Mouse (Mus musculus) urinary bladder, postnatal 10 days (tissue): ENCODE measurements around the gene Fgfr2.
"Not testable (repeated sequence)": the region's sequence is repeated elsewhere in the genome, so short reads cannot be mapped to it uniquely, and the experiment has no call there.

Source experiments
- DNase-seq: peaks from one replicate; pipeline ENCODE4 v3.0.0; 2022; ENCODE audit warnings: low spot score

Fgfr2 gene

DNA sequence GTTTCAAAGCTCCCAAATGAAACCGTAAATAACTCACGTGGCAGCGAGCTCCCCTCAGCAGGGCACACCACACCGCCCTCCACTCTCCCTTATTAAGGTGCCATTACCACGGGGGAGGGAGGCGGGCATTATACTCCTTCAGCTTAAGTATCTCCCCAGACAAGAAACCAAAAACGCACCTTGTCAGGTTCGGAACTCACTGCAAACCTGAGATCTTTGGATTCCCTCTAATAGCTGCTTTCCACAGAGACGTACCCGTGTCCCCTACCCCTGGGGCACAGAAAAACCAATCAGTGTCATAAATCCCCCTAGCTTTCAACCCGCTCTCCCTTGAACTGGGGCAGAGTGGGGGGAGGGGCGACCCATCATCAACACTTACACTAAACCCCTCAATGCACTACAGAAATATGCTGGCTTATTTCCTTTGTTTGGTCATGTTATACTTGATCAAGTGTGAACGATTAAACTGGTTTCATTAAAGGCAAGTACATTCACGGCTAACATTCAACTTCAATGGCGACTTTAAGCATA, 2.9 kb downstream of the Fgfr2 start:
- DNase-seq: no peak

DNA sequence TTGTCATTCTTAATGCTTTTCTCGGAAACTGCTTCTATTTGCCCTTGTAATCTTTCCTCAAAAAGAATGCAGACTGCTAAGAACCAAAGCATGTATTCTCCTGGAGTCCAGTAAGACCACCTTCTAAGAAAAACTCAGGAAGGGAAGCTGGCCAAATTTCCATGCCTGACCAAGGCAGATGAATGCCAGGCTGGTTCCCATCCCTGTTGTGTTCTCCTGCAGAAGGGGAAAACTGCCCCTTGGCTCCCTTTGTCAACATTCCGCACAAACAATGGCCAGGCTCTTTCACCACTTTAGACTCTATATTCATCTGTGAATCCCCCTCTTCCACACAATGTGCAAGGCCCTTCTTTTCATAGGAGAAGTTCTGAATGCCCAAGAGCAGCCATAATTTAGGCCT, 5.3 kb downstream of the Fgfr2 start:
- DNase-seq: no peak

DNA sequence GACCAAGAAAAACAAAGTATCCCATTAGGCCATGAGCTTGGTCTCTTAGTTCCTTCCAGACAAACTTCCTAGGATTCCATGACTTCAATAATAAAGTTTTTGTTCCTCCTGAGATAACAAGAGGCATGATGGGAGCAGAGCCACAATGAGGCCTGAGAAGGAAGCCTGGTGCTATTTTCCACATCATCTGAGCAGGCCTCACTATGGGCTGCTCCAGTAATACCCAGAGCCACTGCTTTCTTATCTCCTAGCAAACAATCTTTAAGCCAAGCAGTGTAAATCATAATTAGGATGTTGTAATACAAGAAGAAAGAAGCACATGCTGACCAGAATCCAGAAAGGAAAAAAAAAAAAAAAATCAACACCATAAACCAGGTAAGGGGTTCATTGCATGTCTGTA, 6.6 kb downstream of the Fgfr2 start:
- DNase-seq: no peak

DNA sequence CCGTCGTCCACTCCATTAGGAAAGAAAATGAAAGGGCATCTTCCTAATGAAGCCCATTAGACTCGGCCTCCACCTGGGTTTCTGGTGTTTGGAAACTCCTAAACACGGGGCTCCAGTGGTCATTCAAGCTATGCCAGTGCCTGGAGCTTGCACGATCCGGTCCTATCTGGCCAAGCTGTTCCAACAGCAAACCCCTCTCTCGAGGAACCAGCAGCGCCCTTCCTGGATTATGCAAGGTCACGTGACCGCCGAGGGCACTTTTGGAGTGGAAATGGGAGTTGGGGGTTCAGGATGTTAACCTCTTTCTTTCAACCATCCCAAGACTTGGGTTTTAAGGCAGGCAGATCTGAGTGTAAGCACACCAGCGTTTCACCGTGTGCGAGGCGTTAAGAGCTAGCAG, 7.3 kb downstream of the Fgfr2 start:
- DNase-seq: no peak

DNA sequence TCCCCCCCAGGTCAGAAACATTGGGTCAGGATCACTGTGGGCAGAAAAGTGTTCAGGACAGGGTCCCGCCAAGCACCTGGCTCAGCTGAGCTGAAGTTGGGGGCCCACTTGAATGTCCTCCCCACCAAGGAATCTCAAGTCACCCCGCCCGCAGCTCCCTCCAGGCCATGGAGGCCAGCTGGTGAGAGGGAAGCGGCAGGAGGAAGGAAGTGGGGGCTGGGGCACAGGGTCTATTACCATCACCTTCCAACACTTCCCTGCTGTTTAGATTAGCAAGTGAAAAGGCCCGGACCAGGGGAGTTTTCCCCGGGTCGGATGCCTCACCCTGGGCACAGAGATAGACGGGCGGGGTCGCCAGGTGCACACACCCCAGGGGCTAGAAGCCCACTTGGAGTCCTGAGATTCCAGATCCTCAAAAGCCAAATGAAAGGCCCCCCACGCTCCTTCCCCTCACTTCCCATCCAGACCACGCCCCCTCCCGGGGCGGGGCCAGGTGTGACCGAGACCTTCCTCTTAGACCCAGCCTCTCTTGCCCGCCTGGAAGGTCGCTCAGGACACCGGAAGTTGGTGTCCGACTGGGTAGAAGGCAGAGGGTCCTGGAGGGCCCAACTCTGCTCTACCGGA, 8.2 kb downstream of the Fgfr2 start:
- no peak for DNase-seq

DNA sequence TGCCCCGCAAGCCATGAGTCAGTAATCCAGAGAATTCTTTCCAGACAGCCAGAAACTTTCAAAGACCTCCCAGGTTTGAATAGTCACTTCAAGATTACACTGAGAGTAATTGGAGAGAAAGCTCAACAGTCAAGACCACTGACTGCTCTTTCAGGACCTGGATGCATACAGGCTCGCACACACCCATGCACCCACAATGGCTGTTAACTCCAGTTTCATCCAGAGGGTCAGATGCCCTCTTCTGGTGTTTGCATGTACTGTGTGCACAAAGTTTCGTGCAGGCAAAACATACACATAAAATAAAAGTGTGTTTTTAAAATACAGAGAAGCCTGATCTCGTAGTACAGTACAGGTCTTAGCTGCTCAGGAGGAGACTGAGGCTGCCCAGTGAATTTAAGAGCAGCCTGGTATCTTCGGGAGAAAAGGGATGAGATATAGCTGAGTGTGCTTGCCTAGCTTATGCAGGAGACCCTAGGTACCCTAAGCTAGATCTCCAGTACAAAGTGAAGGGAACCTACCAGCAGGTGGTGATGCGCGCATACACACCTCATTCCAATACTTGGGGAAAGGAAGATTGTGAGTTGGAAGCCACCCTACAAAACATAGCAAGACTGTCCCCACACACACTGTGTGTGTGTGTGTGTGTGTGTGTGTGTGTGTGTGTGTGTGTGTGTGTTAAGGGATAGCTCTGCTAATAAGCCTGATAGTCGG, 9.8 kb downstream of the Fgfr2 start:
- DNase-seq: no peak

DNA sequence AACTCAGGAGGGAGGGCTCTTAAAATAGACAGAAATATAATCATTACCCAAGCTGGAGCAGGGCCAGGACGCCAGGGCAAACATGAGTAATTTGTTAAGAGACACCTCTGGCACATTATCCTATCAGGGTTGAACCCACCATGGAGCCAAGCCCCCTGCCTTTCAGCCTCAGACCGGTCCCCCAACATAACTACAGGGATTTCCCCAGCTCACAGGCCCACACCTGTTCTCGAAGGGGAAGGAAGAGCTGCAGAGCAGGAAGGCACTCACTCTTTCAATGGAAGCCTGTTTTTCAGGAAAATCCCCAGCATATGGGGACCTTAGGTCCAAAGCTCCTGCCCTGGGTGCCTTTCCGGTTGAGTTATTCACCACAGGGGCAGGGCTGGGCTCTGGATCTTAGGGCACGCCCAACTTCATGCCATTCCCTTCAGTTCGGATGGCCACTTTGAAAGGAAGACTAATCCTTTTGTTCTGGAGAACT, 10.8 kb downstream of the Fgfr2 start:
- no peak for DNase-seq

DNA sequence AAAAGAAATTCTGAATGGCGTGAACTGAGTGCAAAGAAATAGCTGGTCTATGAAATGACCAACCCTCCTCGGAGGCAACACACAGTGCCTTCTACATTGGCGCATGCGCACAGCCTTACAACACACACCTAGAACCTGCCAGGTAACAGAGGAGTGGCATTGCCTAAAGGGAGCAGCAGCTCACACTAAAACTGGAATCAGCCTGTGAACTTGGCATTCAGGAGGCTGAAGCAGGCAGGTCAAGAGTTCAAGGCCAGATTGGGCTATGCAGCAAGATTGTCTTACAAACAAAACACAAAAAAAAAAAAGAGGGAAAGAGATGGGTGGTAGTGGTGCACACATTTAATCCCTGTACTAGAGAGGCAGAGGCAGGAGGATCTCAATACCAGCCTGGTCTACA, 13.7 kb downstream of the Fgfr2 start:
- DNase-seq: no peak

DNA sequence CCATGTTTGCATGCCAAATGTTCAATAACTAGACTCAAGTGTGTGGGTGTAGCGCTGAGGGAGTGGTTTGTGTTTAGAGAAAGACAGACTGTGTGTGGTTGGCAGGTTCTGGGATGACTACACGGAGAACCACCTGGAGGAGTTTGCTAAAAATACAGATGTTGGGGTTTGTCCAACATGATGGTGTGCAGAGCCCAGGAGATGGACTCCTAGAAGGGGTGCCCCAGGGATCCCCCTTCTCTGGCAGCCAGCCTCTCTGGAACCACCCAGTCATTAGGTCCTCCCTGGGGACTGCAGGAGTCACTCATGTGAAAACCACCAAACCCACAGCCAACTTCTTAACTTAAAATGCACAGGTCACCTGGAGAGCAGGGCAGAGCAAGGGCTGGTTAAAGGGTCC, 14.5 kb downstream of the Fgfr2 start:
- DNase-seq: no peak

DNA sequence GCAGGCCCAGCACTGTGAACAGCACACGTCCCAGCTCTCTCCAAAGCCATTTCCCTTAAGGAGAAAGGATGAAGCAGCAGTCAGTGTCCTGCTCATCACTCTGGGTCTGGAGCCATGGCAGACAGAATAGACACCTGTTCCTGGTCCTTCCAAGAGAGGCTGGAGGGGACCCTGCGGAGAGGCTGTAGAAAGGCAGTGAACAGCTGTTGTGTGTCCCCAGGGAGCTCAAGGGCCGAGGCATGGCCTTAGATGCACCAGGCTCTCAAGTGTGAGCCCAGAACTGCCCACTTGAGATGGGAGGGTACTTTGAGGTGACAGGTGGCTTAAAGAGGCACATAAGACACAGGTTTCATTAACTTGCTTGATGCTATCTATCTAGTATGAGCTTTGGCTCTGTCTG, 20.6 kb downstream of the Fgfr2 start:
- DNase-seq: no peak

DNA sequence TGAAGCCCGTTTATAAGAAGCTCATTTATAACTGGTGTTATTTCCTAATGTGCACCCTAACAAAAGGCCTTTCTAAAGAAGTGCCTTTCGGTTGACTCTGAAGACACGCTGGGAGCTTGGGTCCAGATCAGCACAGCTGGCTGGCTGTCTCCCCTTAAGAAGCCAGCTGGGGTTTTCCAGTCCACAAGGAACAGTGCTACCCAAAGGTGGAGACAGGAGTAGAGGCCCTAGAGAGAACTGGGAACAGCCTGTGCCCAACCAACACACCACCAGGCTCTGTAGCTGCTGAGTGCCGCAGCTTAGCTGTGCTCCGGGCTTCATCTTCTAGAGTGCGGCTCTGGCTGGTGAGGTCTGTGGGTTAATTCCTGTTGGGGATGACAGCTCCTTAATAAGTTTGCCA, 22.1 kb downstream of the Fgfr2 start:
- no peak for DNase-seq

DNA sequence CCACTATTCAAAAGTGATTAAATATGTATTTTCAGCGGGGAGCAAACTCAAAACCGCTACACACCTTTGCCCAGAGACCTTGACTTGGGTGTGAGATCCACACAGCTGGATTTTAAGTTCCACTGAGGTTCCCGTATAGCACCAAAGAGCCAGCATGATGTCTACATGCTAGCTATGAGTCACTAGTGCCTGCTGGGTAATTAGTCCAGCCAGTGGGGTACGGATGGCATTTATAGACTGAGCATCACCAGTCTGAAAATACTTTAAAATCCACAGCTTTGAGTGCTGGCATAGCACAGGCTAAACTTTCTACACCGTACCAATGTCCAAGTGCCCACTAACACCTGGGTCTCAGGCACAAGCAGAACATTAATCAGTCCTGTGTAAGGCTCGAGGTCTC, 23.0 kb downstream of the Fgfr2 start:
- DNase-seq: no peak

DNA sequence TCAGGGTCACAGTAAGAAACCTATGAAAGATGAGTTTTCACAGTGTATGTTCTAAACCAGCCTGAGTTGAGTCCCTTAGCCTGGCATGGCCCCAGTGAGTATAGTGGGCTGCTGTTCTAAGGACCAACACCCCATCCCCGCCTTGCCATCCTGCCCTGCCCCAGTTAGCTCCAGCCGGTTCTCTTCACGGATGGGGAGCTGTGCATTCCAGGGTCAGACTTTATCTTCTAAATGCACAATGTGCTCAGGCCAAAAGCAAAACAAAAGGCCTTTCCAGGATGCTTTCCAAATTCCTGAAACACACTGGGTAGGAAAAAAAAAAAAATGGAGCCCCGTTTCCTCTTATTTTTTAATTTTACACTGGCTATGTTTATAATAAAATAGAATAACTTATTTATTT, 23.9 kb downstream of the Fgfr2 start:
- no peak for DNase-seq

DNA sequence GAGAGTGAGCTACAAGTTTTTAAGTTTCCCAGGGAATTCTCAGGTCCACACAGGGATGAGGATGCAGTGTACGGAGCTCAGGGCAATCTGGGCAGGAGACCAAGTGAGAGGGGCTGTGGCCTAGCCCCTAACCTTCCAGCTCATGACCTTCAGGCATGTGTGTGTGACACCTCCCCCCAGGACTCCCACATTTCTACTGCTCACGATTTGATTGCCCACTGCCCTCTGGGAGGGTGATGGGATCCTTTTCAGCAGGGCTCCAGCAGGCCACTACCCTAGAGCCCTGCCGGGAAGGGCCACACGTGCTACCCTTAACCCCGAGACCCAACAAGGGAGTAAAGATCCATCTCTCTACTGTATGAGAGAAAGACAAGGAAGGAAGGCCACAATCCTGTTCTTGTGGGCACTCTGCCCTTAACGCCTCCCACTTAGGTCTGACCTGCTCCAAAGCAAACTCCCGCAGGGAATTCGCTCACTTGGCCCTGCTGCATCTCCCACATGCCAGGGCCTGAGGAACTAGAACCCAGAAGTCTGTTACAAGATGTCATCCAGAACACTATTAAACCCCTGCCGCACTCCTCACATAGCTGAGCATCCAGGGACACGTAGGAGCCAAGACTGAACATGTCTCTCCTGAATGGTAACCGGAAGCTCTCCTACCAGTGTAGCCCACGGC, 24.9 kb downstream of the Fgfr2 start:
- DNase-seq: no peak

DNA sequence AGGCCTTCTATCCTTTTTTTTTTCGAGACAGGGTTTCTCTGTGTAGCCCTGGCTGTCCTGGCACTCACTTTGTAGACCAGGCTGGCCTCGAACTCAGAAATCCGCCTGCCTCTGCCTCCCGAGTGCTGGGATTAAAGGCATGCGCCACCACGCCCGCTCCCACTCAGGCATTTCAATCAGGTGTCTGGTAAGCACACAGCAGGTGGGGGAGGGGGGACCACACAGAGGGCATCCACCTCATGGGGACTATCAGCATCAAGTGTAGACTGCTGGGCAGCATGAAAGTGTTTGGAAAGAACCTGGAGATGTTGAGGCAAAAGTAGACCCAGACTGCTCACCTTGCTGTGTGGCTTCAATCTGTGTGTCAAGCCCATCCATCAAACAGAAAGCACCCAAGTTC, 27.5 kb downstream of the Fgfr2 start:
- not testable (repeated sequence) for DNase-seq

DNA sequence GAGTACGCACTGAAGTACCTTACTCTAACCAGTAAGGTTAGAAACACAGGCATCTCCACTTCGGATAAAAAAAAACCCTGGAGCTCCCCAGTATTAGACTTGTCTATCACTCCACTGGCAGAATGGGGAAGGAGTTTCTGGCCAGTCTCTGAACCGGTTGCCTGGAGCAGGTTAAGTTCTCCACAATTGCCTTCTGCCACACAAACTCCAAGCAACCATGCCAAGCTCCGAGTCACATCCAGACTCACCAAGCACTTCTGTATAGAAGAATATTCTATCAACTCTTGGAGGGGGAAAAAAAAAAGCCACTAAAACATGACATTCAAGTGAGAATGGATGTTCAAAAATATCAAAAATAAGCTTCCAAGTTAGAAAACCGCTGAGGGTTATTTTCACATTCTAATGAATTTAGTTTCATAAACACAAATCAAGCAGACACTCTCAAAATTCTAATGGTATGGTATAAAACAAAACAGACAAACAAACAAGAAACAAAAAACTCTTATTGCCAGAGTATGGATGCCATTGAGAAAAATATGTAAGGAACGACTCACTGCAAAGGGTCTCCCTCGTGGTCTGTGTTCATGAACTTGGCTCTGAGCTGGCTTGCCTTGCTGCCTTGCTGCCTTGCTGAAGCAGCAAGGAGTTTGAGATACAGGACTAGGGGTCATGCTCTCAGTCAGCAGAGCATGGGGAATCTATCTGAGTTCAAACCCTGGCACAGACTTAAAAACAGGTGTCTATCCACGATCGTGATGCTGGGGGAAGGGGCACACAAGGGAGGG, 28.2 kb downstream of the Fgfr2 start:
- DNase-seq: no peak

DNA sequence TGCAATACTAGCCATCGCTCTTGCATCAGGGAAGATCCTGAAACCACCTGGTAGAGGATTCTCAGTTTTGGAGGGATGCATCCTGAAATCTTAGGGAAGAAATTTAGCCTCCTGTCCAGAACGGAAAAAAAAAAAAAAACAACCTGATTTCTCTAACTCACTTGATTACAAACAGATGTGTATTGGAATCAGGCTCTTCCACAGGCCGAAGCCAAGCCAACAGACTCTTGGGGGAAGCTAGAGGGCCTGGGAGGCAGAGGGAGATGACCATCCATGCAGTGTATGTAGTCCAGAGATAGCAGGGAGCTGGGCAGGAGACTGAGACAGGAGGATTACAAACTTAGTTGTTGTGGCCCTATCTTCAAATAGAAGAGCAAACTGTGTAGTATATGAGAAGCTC, 29.0 kb downstream of the Fgfr2 start:
- DNase-seq: no peak

DNA sequence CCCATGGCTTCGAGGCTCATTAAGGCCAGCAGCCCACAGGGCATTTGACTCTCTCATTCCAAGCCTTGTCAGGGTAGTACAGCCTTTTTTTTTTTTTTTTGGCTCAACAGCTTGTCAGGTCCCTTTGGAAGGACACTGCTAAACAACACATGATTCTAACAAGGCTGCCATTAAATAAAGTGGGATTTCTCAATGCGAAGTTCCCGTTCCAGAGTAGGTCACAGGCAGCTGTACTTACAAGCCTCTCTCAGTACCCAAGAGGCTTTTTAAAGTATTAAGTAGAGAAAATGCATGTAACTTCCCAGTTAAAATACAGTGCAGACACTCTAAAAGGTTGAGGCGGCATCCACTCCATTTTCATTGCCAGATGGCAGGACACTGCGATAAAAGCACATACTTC, 29.4 kb downstream of the Fgfr2 start:
- DNase-seq: no peak

DNA sequence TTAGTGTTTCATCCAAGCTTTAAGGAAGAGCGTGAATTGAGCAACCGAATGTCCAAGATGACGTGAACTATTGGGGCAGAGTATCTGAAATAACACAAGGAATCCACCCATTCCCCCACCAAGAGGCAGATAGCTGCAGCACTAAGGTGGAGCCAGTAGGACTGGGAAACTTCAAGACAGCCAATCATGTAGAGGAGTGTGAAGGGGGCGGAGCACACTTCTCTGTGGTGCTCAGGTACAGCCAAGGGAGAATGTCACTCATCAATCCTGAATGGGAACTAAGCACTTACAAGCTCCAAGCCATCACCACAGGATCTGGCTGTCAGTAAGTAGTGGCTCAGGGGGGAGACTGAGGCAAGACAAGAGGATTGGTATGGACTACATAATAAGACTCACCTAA, 32.5 kb downstream of the Fgfr2 start:
- DNase-seq: no peak

DNA sequence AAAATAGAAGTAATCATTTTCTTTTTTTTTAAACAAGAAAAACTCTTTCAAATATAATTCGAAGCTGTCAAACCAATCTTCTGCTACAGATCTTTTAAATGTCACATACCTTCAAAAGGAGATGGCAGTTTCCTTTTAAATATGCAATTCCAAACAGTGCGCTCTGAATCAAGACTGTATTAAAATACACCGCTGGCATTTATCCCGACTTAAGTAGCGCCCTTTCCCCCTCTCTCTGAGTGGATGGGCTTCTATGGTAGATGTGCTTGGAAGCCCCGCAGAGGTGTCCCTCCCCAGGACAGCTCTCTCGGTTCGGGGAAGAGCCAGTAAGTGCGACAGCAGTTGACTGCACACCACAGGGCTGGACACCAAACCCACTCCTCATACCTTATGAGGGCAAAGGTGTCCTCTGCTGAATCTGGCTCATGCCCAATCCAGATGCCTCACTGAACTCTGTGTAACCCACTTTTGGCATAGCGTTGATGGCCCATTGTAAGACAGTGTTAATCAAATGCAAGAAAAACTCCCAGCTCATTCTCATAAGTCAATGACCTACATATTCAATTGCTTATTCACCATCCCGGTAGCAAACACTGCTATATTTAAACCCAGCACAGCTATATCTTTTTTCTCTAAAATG, 33.4 kb downstream of the Fgfr2 start:
- no peak for DNase-seq

DNA sequence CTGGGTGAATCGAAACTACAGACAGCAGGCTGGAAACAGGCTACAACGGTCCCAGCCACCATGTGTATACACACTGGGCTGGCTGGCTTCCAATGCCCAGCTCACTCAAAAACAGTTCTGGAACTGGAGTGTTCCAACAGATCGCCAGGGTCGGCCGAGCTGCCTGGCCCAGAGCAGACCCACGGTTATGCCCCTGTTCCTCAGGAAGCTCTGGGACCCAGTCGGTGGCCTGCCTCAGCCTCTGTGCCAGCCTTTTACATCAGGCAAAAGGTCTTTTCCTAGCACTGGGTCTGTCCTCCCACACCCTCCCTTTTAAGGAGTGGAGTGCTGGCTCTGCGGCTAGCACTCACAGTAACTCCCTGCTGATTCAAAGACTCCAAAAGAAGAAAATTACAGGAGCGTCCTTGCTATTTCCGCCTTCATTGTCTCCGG, 34.3 kb downstream of the Fgfr2 start:
- DNase-seq: no peak

DNA sequence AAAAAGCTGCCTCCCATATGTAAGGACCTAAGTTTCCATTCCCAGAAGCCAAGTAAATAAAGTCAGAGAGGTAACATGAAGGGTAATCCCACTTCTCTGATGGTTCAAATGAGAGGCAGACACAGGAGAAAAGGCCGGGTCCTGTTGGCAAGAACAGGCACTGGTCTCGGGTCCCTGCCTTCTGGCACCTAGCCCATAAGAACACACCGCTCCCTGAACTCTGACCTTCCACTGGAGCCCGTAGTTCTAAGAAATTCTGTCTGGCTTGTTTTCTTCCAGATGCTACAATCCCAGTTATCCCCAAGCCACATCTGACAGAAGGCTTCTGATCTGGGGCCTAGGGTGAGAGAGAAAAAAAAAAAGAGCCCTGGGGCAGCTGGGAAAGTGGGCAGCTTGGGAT, 34.7 kb downstream of the Fgfr2 start:
- DNase-seq: no peak
